Comparison of ENCODE assay signal across 24 mouse cellular contexts in the genomic region with DNA sequence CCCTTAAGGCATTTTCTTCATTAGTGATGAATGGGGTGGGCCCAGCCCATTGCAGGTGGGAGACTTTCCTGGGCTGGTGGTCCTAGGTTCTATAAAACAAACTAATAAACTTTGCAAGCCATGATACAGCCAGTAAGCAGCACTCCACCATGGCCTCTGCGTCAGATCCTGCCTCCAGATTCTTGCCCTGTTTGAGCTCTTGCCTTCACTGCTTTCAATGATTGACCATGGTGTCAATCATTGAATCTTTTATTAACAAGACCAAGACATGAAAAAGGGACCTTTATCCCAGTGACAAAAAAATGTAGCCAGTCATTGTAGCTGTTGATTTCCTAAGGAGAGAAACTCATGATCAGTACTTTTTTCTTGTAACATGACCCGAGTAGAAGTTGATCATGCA. TPM values are rescaled to one million over a fixed set of nuclear protein-coding genes. Genes with fewer than 3 reads are reported as not detected.
DNase-seq lines count a peak whose midpoint lies in the region; ATAC-seq lines count a peak whose summit lies in the region.
"Had no signal": no experiment of that assay in that cellular context is flagged by ENCODE, and none has a peak within 500 bp of the region (broad histone marks: within the 10 kb centered on the region; RNA-seq: fewer than 3 reads in every experiment).

No protein-coding gene starts in this region.

- peaks cover 14% of the 10 kb centered on the region for H3K4me1 ChIP-seq in kidney, embryonic 15.5 days
- H3K4me1 ChIP-seq in liver, embryonic 15.5 days (replicated peaks), result peaks cover 46% of the 10 kb centered on the region

- WGBS in kidney, embryonic 15.5 days, result 72% methylated on average over 2 of the region's 2 CpGs
- WGBS in liver, embryonic 15.5 days (ENCODE audit: insufficient replicate concordance), result 87% methylated on average over 2 of the region's 2 CpGs

- no peak for ATAC-seq in kidney, embryonic 15.5 days (replicated peaks; ENCODE audit: low FRiP score)
- ATAC-seq in liver, embryonic 15.5 days (ENCODE audit: insufficient read depth), result no peak

- no peak overlapping the region for H3K9ac ChIP-seq in kidney, embryonic 15.5 days
- peak overlapping the region; percentile 87; the same call in 1 of the 2 replicates for H3K9ac ChIP-seq in liver, embryonic 15.5 days

- H3K4me2 ChIP-seq in kidney, embryonic 15.5 days, result no peak overlapping the region
- H3K4me2 ChIP-seq in liver, embryonic 15.5 days, result peak overlapping the region; percentile 79

- peak; percentile 55 for DNase-seq in kidney, adult 11 months
- DNase-seq in kidney, adult 9 months, result peak; percentile 78
- DNase-seq in kidney, postnatal 14 days, result peak; percentile 45
- DNase-seq in lung, postnatal 25 days (ENCODE audit: low spot score), result no peak
- no peak for DNase-seq in left cerebral cortex, adult 11 months (ENCODE audit: low spot score)
- DNase-seq: adrenal gland, adult 8-10 months; B cell, adult 2 months; cerebellum, adult 18-20 months; cerebellum, postnatal 14 days; heart, postnatal 4 days; layer of hippocampus, adult 9-11 months; right cerebral cortex, postnatal 4 days; thymus, postnatal 4 days had no signal

- H3K9me3 ChIP-seq in kidney, embryonic 15.5 days (replicated peaks), result no peaks in the 10 kb centered on the region
- H3K9me3 ChIP-seq in liver, embryonic 15.5 days (replicated peaks), result no peaks in the 10 kb centered on the region
- H3K9me3 ChIP-seq: embryonic facial prominence, embryonic 12.5 days; forebrain, embryonic 13.5 days; G1E; heart, embryonic 10.5 days; midbrain, embryonic 15.5 days; neural tube, embryonic 13.5 days; stomach, embryonic 15.5 days had no signal

- H3K36me3 ChIP-seq in kidney, embryonic 15.5 days, result no peaks in the 10 kb centered on the region
- H3K36me3 ChIP-seq in liver, embryonic 15.5 days (replicated peaks), result peaks cover 6% of the 10 kb centered on the region; the same call in 1 of the 2 replicates
- H3K36me3 ChIP-seq: embryonic facial prominence, embryonic 12.5 days; G1E; heart, embryonic 10.5 days; midbrain, embryonic 15.5 days; neural tube, embryonic 13.5 days; stomach, embryonic 15.5 days had no signal

- no peak overlapping the region for H3K27ac ChIP-seq in kidney, embryonic 15.5 days
- H3K27ac ChIP-seq in liver, embryonic 15.5 days (replicated peaks), result peak overlapping the region; percentile 45; the same call in 1 of the 2 replicates
- H3K27ac ChIP-seq: embryonic facial prominence, embryonic 12.5 days; forebrain, embryonic 13.5 days; macrophage had no signal

- no peak overlapping the region for H3K4me3 ChIP-seq in kidney, embryonic 15.5 days (replicated peaks)
- peak overlapping the region; percentile 86 for H3K4me3 ChIP-seq in liver, embryonic 15.5 days (replicated peaks)

- no peaks in the 10 kb centered on the region for H3K27me3 ChIP-seq in kidney, embryonic 15.5 days
- no peaks in the 10 kb centered on the region for H3K27me3 ChIP-seq in liver, embryonic 15.5 days
- H3K27me3 ChIP-seq: CH12.LX; embryonic facial prominence, embryonic 12.5 days; forebrain, embryonic 13.5 days; midbrain, embryonic 15.5 days; neural tube, embryonic 13.5 days; stomach, embryonic 15.5 days had no signal

RNA-seq across cellular contexts. Expression of gene Abcg2, which starts 55.1 kb away (rescaled TPM):
- polyA plus RNA-seq in kidney, embryonic 15.5 days (2015; fragmentation: Nextera tagmentation; extraction: Ambion mirVana), result 95.7 and 101 TPM in 2 replicates
- polyA plus RNA-seq in liver, embryonic 15.5 days (2015; fragmentation: Nextera tagmentation; extraction: Ambion mirVana), result 184 and 187 TPM in 2 replicates

Comparison
In these comparisons a context has a peak if more than half of its experiments do, and no peak if none do; other contexts are left out.
1. DNase-seq: peak in kidney, adult 11 months (single experiment), kidney, adult 9 months (single experiment) and kidney, postnatal 14 days (single experiment); none in lung, postnatal 25 days (single experiment) and left cerebral cortex, adult 11 months (single experiment).